In the genomic region with DNA sequence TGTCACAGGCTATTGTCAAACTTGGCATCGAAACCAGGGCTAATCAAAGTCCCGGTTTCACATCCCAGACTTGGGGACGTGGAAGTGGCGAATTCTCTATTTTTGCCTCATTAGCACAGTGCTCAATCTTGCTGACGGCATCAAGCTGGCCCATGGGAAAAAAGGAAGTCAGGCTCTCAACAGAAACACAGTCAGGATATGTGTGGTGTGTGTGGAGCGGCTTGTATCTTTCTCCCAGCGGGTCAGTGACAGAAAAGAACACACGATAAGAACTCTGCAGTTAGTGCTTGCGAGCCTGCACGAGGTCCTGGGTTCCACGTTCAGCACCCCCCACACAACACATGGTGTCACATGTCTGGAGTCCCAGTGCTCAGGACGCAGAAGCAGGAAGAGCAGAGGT, we compare ENCODE assay signal across 11 mouse cellular contexts.
DNase-seq lines count a peak whose midpoint lies in the region; ATAC-seq lines count a peak whose summit lies in the region.
"Had no signal": no experiment of that assay in that cellular context is flagged by ENCODE, and none has a peak within 500 bp of the region (broad histone marks: within the 10 kb centered on the region; RNA-seq: fewer than 3 reads in every experiment).

No protein-coding gene starts in this region.

- H3K4me1 ChIP-seq in heart, embryonic 13.5 days, result peaks cover 26% of the 10 kb centered on the region
- H3K4me1 ChIP-seq in liver, embryonic 11.5 days (replicated peaks; ENCODE audit: control insufficient read depth, insufficient read depth, low read length), result peaks cover 14% of the 10 kb centered on the region
- peaks cover 18% of the 10 kb centered on the region for H3K4me1 ChIP-seq in hindbrain, embryonic 13.5 days (replicated peaks)

- 53% methylated on average over 12 of the region's 12 CpGs for WGBS in heart, embryonic 13.5 days
- WGBS in liver, embryonic 11.5 days, result 33% methylated on average over 12 of the region's 12 CpGs
- 74% methylated on average over 12 of the region's 12 CpGs for WGBS in hindbrain, embryonic 13.5 days

- H3K36me3 ChIP-seq in heart, embryonic 13.5 days, result peaks cover 46% of the 10 kb centered on the region
- H3K36me3 ChIP-seq in liver, embryonic 11.5 days (ENCODE audit: control insufficient read depth, insufficient read depth, low read length), result no peaks in the 10 kb centered on the region
- no peaks in the 10 kb centered on the region for H3K36me3 ChIP-seq in hindbrain, embryonic 13.5 days
- H3K36me3 ChIP-seq: midbrain, embryonic 12.5 days had no signal

- H3K9me3 ChIP-seq in heart, embryonic 13.5 days, result no peaks in the 10 kb centered on the region
- no peaks in the 10 kb centered on the region for H3K9me3 ChIP-seq in liver, embryonic 11.5 days (ENCODE audit: control insufficient read depth, low read length)
- H3K9me3 ChIP-seq in hindbrain, embryonic 13.5 days, result peaks cover 5% of the 10 kb centered on the region
- H3K9me3 ChIP-seq: midbrain, embryonic 12.5 days had no signal

- ATAC-seq in heart, embryonic 13.5 days (ENCODE audit: extremely low read depth, insufficient number of reproducible peaks, low FRiP score, low TSS enrichment), result no peak
- peak; percentile 56 for ATAC-seq in liver, embryonic 11.5 days (replicated peaks; ENCODE audit: low FRiP score)
- no peak for ATAC-seq in hindbrain, embryonic 13.5 days (ENCODE audit: low FRiP score)

- H3K27me3 ChIP-seq in heart, embryonic 13.5 days (replicated peaks), result no peaks in the 10 kb centered on the region
- H3K27me3 ChIP-seq in liver, embryonic 11.5 days (replicated peaks; ENCODE audit: control insufficient read depth, insufficient read depth, low read length), result no peaks in the 10 kb centered on the region
- H3K27me3 ChIP-seq in hindbrain, embryonic 13.5 days, result no peaks in the 10 kb centered on the region
- H3K27me3 ChIP-seq: midbrain, embryonic 12.5 days had no signal

- peak overlapping the region; percentile 66 for H3K27ac ChIP-seq in heart, embryonic 13.5 days (replicated peaks)
- no peak overlapping the region for H3K27ac ChIP-seq in liver, embryonic 11.5 days (ENCODE audit: low read depth, low read length)
- no peak overlapping the region for H3K27ac ChIP-seq in hindbrain, embryonic 13.5 days
- H3K27ac ChIP-seq: kidney, postnatal 0 days; midbrain, embryonic 12.5 days had no signal

- no peak overlapping the region for H3K9ac ChIP-seq in heart, embryonic 13.5 days
- no peak overlapping the region for H3K9ac ChIP-seq in liver, embryonic 11.5 days (ENCODE audit: low read depth, low read length)
- no peak overlapping the region for H3K9ac ChIP-seq in hindbrain, embryonic 13.5 days
- H3K9ac ChIP-seq: midbrain, embryonic 12.5 days had no signal

- intact Hi-C loops in heart, postnatal 14 days (cut with DNase I), result no loop called here

- no peak overlapping the region for H3K4me3 ChIP-seq in heart, embryonic 13.5 days
- H3K4me3 ChIP-seq in liver, embryonic 11.5 days (ENCODE audit: low read depth, low read length), result no peak overlapping the region
- no peak overlapping the region for H3K4me3 ChIP-seq in hindbrain, embryonic 13.5 days
- H3K4me3 ChIP-seq: midbrain, embryonic 12.5 days had no signal

- no peak overlapping the region for H3K4me2 ChIP-seq in heart, embryonic 13.5 days
- no peak overlapping the region for H3K4me2 ChIP-seq in liver, embryonic 11.5 days
- H3K4me2 ChIP-seq in hindbrain, embryonic 13.5 days, result no peak overlapping the region
- H3K4me2 ChIP-seq: midbrain, embryonic 12.5 days had no signal

- peak; percentile 59 for DNase-seq in heart, adult 8-10 months (ENCODE audit: low spot score)
- no peak for DNase-seq in heart, postnatal 14 days
- peak; percentile 24 for DNase-seq in CD4-positive helper T cell, adult 2 months (ENCODE audit: low read depth, low spot score)
- no peak for DNase-seq in liver, embryonic 11.5 days (ENCODE audit: low spot score)
- no peak for DNase-seq in right cerebral cortex, postnatal 14 days
- DNase-seq in ovary, postnatal 14 days (ENCODE audit: low spot score), result no peak
- DNase-seq: cerebellum, adult 9-11 months had no signal

Comparison
In these comparisons a context has a peak if more than half of its experiments do, and no peak if none do; other contexts are left out.
1. DNase-seq: peak in heart, adult 8-10 months (single experiment) and CD4-positive helper T cell, adult 2 months (single experiment); none in heart, postnatal 14 days (0 of 2), liver, embryonic 11.5 days (single experiment), right cerebral cortex, postnatal 14 days (single experiment) and ovary, postnatal 14 days (single experiment).